Mouse (Mus musculus) heart, postnatal 0 days (tissue): ENCODE results near the gene Nfia.

Source experiments
- CTCF ChIP-seq: IDR thresholded peaks from 2 replicates; pipeline ENCODE4 v1.5.1; 2016; ENCODE audit warnings: antibody characterized with exemption, control low read depth, low read depth
- EP300 ChIP-seq: IDR thresholded peaks from 2 replicates; pipeline ENCODE4 v1.6.1; 2016; ENCODE audit warnings: antibody characterized with exemption, low read depth

GRCm38 (mm10) chr4:97871770-97872439, 99.4 kb downstream of the Nfia start:
- TF ChIP-seq CTCF = no peak
- TF ChIP-seq EP300 = no peak
